Mouse (Mus musculus) lung, adult 18-20 months (tissue): ENCODE measurements at regions not wholly inside any gene's neighbourhood (a gene's known extent, or its start where the extent isn't known, plus 50 kb on each side); places are given as distances from the start of the nearest gene placed in this dataset.

Experiments used
- DNase-seq, 2 experiments: peaks; one replicate each; pipeline ENCODE4 v3.0.0; 2022; ENCODE audit warnings: mixed read lengths in 2 of 2

DNA sequence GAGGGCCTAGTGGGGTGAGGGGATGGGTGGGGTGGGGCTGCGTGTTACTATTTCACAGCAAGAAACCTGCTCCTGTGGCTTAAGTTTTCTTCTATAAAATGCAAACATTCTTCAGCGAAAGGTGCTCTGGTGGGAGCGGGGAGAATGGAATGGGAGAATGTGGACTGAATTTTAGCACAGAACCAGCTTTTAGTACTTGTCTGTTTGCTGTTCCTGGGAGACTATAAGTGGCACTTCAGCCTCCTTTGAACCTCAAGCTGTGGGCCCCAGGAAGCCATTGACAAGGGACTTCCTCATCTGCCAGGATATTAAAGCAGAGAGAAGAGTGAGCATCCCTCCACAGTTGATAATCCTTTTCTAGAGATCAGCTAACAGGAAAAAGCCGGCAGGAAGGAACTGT, 580.2 kb downstream of the Zfp706 start:
- peak in 1 of 2 experiments; percentile 29 for DNase-seq

DNA sequence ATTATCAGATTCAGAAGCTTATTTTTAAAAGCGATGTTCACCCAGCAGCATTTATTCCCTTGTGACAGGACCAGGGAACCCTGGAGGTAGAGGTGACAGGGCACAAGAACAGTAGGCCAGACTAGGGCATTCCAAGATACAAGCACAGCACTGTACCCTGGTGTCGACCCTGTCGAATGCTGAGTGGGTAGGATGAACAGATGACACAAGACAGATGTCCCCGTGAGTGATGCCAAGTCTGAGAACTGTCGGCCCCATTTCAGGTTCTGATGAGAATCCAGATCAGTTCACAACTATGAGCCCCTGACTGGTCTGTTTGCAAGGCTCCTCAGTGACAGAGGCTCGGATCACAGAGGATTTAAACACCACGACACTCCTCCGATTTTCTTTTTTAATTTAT, 581.7 kb downstream of the Zfp706 start:
- no peak for DNase-seq

DNA sequence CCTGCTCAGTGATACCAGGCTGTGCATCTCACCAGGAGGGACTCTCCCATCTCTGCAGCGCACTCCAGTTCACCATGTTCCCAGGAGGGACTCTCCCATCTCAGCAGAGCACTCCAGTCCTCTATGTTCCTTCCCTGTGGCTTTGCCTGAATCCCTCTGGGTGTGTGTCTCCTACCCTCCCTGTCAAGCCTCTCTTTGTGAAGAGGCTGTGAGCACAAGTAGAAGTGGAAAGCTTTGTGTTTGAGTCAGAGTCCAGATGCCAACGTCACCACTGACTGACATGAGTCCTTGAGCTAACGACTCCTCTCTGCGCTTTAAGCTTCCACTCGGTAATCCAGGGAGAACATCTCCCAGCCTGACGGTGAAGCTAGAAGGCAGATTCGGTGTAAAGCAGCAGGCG, 583.5 kb downstream of the Zfp706 start:
- DNase-seq: peak; percentile 12 to 41

DNA sequence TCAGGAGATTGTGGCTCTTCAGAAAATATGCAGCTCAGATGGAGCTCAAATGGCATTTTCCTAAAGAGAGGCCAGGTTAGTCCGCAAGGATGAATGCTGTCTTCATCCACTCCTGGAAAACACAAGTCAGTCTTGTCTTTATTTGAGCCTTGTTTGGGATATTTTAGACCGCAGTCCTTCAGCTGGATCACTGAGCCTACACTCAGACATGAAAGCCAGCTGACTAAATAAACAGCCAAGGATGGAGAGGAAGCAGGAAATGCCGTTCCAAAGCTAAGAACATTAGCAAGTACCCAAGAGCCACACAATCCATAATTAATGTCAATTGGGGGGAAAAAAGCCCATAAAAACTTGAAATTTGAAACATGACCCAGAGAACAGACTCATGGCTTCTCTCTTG, 584.8 kb downstream of the Zfp706 start:
- DNase-seq: no peak

DNA sequence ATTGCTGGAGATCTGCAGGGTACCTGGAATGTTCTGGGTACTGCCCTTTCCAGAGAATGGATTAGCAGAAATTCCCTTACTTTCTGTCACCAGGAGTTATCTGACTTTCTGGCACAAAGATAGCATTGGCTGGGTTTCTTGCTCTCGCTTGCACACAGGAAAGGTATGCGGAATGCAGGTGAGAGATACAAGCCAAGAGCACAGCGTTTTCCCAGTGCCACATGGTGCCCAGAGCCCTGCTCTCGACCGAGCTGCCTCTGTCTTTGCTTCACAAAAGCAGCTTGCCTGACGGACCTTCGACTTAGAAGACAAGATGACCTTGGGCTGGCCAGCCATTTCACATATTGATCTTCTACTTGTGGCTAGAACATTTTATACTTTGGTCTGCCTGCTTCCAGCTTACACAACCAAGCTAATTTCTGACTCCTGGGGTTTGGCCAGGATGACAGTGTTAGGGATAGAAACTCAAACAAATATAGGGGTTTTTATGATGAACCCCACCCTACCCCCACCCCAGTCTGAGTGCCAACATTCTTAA, 587.6 kb downstream of the Zfp706 start:
- peak; percentile 31 to 32 for DNase-seq

DNA sequence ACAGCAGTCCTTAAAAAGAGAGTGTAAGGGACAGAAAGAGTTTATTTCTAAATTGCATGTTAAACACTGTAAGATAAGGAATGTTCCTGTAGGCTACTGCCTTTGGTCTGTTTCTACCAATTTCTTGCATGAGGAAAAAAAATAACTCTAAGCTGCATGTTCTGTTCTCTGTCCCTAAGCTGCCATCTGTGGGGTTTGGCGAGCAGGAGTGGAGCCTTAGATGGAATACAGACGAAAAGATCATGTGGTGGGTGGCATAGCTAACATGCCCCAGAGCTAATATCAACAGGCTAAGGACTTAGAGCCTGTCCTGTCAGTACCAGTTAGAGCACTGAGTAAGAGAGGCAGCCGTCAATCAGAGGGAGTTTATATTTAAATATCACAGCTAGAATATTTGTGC, 590.1 kb downstream of the Zfp706 start:
- no peak for DNase-seq

DNA sequence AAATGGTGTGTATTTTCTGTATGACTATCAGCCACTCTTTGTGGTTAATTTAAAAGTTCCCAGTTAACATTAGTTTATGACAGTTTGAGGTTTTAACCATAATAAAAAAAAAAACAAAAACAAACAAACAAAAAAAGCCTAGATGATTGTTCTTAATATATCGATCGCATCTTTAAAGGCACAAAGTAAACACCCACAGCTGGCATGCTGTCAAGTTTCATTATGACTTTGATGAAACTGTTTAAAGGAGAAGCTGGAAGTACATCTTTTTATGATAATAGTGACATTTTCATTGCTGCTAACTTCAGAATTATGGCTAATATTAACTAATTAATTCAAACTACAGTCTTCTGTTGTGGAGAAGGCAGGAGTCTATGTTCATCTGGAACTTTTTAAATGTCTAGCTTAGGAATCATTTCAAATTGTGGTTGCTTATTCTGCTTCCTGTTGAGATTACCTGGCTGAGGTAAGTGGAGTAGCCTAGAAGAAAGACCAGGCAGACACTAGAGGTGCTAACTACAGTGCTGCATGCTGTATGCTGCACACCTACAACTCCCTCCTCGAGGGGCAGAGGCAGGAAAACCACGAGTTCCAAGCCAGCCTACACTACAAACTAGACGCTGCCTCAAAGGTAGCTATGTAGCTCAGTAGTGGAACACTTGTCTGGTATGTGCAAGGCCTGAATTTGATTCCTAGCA, 591.9 kb downstream of the Zfp706 start:
- no peak for DNase-seq

DNA sequence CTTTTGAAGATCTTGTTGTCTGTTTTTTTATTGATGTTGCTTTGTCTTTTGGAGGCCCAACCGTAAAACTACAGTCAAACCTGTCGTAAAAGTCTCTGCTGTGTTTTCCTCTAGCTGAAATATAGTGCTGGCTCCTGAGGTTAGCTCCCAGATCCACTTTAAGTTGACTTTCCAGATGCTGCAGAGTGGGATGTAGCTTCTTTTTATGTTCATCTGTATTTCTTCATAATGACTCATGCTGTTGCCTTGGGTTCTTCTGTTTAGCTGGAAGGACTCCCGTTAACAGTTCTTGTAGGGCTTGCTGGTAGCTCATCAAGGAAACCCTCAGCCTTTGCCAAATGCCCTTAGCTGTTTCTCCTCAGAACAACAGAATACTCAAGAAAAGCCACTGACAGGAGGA, 595.6 kb downstream of the Zfp706 start:
- no peak for DNase-seq

DNA sequence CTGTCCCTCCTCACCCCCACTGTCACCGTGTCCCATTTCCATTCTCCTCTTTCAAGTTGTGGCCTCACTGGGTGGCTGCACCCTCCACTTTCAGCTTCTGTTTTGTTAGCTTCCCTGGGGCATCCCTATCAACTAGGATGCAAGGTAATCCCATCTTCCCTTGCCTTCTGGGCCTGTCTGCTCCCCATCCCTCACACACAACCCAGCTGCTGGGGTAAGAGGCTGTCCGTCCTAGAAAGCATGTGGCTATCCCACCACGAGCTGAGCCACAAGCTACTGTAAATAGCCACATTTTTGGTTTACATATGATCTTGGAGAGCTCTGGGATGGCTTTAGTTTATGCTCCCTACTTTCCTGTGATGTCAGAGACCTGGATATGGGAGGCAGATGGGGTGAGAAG, 602.1 kb downstream of the Zfp706 start:
- no peak for DNase-seq

DNA sequence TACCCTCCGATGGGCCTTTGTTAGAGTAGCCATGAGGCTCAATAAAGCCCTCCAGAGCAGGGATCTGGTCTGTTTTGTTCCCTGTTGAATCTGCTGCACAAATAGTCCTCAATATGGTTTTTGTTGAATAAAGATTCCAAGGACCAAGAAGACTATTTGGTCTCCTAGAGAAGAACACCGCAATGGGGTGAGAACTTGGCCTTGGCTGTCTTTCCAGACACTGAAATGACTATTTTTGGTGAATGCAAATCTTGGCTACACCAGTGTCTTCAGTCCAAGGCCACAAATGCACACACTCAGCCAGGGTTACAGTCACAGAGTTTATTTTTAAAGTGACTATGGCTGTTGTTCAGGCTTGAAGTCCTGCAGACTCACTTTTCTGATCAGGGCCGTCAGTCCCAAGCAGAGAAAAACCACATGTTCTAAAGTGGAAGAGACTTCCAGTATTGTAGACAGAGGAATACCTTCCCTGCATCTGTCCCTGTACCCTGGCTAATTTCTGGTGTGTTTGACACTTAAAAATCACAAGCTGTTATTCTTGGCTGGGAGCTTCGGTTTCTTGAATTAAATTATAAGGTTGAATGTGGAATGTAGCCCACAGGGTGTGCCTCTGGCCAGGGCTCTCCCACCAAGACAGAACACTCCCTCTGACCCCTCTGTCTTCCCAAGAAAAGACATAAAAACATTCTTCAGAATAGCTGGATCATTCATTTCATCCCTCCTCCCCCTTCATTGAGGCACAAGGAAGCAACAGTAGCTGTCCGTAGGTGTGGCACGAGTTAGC, 604.0 kb downstream of the Zfp706 start:
- DNase-seq: no peak

DNA sequence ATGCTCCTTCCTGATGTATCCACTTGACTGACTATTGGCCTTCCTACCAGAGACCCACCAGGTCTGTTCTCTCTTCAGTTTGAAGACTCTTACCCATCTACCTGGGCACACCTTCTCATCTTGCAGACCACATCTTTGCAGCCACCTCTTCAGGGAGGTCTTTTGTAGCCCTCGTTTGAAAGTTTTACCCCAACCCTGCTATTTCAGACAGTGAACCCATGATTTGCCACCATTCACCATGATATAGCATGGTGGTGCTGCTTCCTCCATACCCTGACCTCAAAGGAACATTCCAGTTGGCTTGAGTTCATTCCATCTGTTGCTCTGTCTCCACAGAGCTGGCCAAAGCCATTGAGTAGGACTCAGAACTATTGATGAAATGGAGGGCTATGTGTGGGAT, 605.5 kb downstream of the Zfp706 start:
- DNase-seq: no peak

DNA sequence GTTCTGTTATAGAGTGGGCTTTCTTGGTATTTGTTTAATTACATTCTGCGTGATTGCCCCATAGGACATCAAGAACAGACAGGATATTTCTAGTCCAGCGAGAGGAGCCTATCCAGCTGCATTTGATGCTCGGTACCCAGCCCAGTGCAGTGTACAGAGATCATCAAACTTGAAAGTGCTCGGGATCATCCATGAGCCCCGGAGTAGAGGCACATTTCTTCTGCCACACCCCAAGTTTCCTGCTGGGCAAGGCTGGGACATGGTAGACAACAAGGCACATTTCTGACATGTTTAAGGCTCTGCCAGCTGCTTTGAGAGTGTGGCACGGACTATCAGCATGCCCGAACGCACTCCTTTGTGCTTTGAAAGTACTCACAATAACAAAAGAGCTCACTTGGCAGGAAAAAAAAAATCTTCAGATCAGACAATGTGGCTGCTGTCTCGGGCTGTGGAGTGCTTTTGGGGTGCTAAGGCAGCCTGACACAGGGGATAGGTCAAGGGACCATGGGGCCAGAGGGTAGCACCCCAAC, 607.2 kb downstream of the Zfp706 start:
- DNase-seq: no peak

DNA sequence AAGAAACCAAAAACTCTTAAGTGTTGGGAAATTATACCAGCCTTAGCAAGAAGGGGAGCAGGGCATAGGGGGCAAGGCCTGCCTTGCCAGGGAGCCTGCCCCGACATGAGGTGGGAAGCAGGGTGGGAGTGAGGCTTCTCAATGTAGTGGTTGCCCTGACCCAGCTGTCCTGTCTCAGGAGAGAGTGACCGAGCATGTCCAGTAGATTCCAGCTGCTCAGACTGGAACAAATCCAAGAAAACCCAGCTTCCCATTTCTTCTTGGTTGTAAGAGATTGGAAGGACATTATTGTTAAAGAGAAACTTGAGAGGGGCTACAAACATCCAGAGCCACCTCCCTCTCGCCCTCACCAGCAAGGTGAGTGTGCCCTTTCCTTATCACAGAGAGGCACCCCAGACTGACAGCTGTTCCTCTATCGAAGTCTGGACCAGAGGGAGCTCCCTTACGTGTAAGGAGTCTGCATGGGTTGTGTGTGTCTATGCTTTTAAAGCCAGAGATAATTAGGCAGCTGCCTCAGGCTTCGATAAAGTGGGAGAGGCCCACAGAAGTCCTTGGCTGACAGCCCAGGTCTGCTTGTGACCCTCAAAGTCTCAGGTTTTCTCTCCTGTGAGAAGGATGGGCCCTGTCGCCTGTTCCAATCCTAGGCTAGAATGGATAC, 608.1 kb downstream of the Zfp706 start:
- DNase-seq: no peak

DNA sequence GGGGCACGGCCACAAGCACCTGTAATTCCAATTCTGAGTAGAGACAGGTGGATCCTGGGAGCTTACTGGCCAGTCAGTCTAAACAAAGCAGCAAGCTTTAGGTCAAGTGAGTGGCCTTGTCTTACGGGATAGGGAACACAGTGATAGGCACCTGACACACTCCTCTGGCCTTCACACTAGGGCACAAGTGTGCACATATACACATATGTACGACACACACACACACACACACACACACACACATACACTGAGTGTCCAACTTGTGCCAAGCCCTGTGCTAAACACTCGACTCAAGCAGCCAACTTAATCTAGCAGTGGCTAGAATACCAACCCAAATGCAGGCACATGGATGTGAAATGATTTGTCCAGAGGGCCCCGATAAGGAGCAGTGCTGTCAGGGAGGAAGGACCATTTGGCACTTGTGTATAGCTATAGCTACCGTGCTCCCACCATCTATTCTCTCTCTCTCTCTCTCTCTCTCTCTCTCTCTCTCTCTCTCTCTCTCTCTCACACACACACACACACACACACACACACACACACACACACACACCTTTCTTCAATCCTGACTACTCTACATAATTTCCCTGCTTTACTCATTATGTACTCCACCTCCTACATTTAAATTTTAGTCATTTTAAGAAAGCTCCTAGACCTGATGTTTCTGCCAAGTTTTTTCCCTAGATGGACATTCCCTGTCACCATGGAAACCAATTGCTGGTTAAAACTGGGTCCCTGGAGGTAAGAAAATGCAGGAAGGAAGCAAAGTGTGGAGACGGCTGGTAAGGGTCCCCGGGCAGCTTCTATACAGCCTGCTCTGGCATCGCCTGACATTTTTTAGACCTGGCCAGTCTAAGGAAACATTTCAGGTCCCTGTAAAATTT, 609.2 kb downstream of the Zfp706 start:
- no peak for DNase-seq

DNA sequence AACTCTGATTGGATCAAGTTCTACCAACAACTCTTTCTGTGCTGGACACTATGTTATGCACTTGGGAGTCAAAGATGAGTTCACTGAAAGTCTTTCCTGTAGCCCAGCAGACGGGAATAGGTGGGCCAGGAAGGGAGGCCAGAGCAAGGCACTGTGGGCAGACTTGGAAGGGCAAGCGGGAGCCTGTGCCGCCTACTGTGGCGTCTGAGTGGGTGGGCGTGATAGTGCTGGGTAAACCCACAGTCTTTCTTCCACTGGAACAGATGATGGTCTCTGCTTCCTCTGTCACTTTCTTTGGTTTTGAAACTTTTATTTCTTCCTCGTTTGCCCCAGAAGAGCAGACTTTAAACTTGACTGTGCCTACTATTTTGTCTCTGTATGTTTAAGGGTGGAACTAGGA, 610.8 kb downstream of the Zfp706 start:
- DNase-seq: no peak

DNA sequence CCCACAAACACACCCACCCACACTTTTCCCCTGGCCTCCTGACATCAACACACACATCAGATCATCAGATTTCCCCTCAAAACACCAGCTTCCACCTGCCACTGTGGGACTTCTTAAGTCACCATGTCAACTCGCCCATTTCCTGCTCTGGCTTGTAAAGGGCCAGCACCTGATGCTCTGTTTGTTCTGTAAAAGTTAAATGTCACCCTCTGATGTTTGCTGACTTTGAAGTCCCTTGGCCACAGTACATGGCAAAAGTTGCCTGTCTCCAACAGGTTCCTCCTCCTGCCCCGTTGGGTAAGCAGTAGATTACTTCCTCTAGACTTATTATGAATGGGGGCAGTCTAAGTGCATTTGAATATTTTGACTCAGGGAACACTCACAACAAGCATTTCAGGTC, 611.3 kb downstream of the Zfp706 start:
- no peak for DNase-seq

DNA sequence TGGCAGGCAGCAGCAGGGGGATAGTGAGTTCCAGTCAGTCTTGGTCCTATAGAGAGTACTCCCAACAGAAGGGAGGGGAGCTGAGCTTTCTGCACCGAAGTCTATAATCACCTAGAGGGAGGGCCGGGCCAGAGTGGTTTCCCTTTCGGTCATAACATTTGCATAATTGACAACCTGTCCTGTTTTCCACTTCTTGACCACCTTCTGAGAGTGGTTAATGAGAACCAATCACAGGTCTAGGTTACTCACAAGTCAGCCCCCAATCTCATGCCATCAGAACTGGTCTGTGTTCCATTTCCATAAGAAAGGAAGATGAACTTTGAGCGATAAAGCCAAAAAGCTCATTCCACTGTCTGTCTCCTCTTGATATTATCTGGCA, 611.9 kb downstream of the Zfp706 start:
- no peak for DNase-seq

DNA sequence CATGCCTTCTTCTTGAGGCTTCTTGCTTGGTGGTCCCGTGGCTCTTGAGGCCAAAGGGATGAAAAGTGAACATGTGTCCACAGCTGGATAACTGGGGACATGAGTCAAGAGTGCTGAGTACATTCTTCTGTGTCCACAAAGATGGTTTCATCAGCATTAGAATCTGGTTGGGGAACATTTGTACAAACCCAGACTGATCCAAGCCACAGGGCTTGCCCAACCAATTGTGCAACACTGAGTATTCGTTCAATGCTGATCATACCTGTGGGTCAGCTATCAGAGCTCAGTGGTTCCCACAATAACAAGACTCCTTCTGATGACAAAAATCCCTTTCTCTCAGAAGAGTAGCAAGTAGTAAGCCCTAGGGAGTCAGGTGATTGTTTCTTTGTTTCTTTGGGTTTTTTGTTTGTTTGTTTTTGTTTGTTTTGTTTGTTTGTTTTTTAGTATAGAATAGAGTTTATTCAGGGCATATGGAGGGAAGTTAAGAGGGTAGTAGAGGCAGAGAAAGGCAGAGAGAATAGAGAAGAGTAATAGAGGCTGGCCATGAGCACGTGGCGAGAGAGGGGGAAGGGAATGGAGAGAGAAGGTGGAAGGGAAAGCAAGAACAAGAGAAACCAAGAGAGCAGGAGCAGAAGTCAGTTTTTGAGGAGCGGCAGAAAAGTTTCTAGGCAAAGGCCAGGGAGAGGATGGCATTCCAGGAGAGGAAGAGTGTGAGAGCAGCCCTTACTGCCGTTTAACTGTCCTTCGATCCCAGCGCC, 612.5 kb downstream of the Zfp706 start:
- DNase-seq: no peak

DNA sequence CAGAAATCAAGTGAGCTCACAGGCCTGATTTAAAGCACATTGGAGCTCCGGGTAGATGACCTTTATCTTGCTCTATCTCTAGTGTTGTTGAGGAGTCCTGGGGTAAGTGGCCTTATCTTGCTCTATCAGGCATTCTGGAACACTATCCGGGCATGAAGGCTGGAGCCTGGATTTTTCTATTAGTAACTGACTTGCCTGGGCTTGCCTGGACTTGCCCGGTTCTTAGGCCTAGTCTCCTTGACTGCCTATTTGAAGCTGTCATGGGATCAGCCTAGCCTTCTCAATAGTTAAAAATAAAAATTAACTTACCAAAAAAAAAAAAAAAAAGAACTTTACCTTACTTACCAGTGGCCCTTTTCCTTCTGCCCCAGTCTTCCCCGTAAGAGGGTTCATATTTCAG, 617.8 kb downstream of the Zfp706 start:
- no peak for DNase-seq

DNA sequence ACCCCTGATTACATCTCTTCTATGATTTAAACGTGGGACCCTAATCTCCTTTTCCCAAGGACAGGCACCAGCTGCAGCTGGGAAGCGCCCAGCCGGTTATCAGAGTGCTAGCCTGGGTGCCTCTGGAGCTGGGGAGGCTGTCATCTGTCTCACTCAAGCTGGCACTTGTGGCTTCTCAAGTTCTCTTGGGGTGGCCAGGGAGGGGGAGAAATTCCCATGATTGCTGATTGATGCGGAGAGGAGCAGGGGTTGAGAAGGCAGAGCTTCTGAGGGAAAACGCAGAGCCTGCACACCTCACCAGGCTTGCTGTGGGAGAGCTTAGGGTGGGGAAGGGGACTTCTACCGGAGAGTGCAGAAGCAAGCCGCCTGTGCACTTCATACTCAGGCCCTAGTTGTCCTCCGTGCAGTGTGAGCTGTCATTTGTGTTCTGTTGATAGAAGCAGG, 626.3 kb downstream of the Zfp706 start:
- DNase-seq: no peak

DNA sequence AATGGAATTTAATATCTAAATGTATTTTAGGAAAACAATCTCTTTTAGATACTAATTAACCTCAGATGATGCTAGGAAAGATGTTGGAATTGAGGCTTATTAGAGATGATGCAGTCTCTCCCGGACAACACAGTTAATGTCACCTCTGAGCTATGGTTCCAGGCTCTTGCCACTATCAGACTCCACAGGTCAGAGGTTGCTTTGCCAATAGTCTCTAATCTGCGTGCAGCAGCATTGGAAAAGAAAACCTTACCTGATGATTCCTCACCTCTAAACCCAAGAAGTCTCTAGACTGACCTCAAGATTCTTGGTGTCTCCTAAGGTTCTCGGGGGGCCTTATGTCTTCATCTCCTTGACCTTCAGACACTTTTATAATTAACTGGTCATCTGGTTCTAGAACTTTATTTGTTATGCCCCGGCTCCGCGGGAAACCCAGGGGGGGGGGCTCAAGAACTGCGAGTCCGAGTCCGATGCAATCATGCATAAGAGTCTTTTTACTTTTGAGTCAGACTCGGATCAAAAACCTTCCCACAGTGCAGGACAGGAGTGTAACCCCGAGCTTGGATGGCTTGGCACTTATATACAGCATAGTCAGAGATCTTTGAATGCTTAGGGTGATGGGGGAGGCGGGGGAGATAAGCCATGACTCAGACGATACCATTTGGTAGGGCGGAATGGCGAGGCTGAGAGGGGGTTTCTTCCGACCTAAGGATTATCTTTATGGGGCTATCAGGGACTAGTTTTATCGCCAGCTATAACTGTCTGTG, 626.9 kb downstream of the Zfp706 start:
- no peak for DNase-seq
